Mouse (Mus musculus): ENCODE measurements around the gene Dyrk1b.
"Not testable (repeated sequence)": the region's sequence is repeated elsewhere in the genome, so short reads cannot be mapped to it uniquely, and the experiment has no call there.

Dyrk1b gene

GRCm38 (mm10) chr7:28196528-28196927 lies 17.3 kb downstream of the Dyrk1b start:
- peak; percentile 45 to 47 for DNase-seq

- DNase-seq, result no peak
Observed at GRCm38 (mm10) chr7:28199054-28199453, 19.8 kb downstream of the Dyrk1b start.

- no peak for DNase-seq
Observed at GRCm38 (mm10) chr7:28203207-28204108, 24.2 kb downstream of the Dyrk1b start.

GRCm38 (mm10) chr7:28206044-28206600 lies 26.9 kb downstream of the Dyrk1b start:
- DNase-seq, result peak in 1 of 2 experiments; percentile 46

- no peak for DNase-seq
Observed at GRCm38 (mm10) chr7:28208396-28208987, 29.2 kb downstream of the Dyrk1b start.

- DNase-seq, result peak; percentile 57 to 62
Observed at GRCm38 (mm10) chr7:28208988-28209508, 29.8 kb downstream of the Dyrk1b start.

- DNase-seq, result no peak
Observed at GRCm38 (mm10) chr7:28210731-28211130, 31.5 kb downstream of the Dyrk1b start.

- DNase-seq, result peak; percentile 79 to 88
Observed at GRCm38 (mm10) chr7:28214142-28214541, 34.9 kb downstream of the Dyrk1b start.

GRCm38 (mm10) chr7:28215950-28216349 lies 36.7 kb downstream of the Dyrk1b start:
- not testable (repeated sequence) for DNase-seq

- not testable (repeated sequence) for DNase-seq
Observed at GRCm38 (mm10) chr7:28217811-28218210, 38.5 kb downstream of the Dyrk1b start.

- DNase-seq, result peak; percentile 48 to 76
Observed at GRCm38 (mm10) chr7:28218951-28219740, 39.9 kb downstream of the Dyrk1b start.

- not testable (repeated sequence) for DNase-seq
Observed at GRCm38 (mm10) chr7:28226836-28227235, 47.6 kb downstream of the Dyrk1b start.

GRCm38 (mm10) chr7:28227421-28227820 lies 48.2 kb downstream of the Dyrk1b start:
- not testable (repeated sequence) for DNase-seq

Data from cerebellum, postnatal 14 days (tissue).